Mouse (Mus musculus) C2C12 (cell line): ENCODE measurements around the gene 3110009E18Rik. TPM values are rescaled to one million over a fixed set of nuclear protein-coding genes. Genes with fewer than 3 reads are reported as not detected.

Experiments used
- H3K27me3 ChIP-seq: one replicate; pipeline ENCODE4 v1.6.1; 2011; ENCODE audit not compliant: control insufficient read depth, insufficient read depth, insufficient read length
- H3K36me3 ChIP-seq: one replicate; pipeline ENCODE4 v1.6.1; 2011; ENCODE audit not compliant: control insufficient read depth, insufficient read depth
- H3K4me3 ChIP-seq: one replicate; pipeline ENCODE4 v1.5.1; 2011; ENCODE audit warnings: mild to moderate bottlenecking, control low read depth; ENCODE audit not compliant: poor library complexity, insufficient read depth, severe bottlenecking
- H3K79me2 ChIP-seq: one replicate; pipeline ENCODE4 v1.6.1; 2011; ENCODE audit not compliant: control insufficient read depth, insufficient read depth
- H3K79me3 ChIP-seq: one replicate; pipeline ENCODE4 v1.6.1; 2011; ENCODE audit warnings: low read depth, control low read depth
- H3ac ChIP-seq: one replicate; pipeline ENCODE3; 2011; ENCODE audit warnings: low read depth; ENCODE audit not compliant: control insufficient read depth, insufficient read length
- CEBPB ChIP-seq: IDR thresholded peaks from one replicate; pipeline ENCODE4 v1.6.1; 2011; ENCODE audit warnings: low read depth, mild to moderate bottlenecking, control low read depth, moderate library complexity
- CTCF ChIP-seq: IDR thresholded peaks from one replicate; pipeline ENCODE4 v1.5.1; 2011; ENCODE audit not compliant: control insufficient read depth, insufficient read depth, insufficient read length
- FOSL1 ChIP-seq: IDR thresholded peaks from one replicate; pipeline ENCODE4 v1.8.0; 2011; ENCODE audit warnings: mild to moderate bottlenecking, low read length; ENCODE audit not compliant: poor library complexity, insufficient read depth, severe bottlenecking
- MAX ChIP-seq: IDR thresholded peaks from one replicate; pipeline ENCODE4 v1.6.1; 2011; ENCODE audit warnings: mild to moderate bottlenecking, control low read depth
- MYOD1 ChIP-seq: IDR thresholded peaks from one replicate; pipeline ENCODE4 v1.6.1; 2011; ENCODE audit warnings: low read depth; ENCODE audit not compliant: control insufficient read depth, insufficient read length
- MYOG ChIP-seq: IDR thresholded peaks from one replicate; pipeline ENCODE4 v1.6.1; 2011; ENCODE audit not compliant: control insufficient read depth, insufficient read length; ENCODE audit errors: extremely low read depth
- USF1 ChIP-seq: IDR thresholded peaks from one replicate; pipeline ENCODE4 v1.6.1; 2011; ENCODE audit warnings: low read depth, mild to moderate bottlenecking, control low read depth, moderate library complexity
- polyA plus RNA-seq: library from polyadenylated mRNA; unstranded; fragments of >200 nt; fragmentation: generic; extraction: Trizol; gene quantifications from one replicate; pipeline ENCODE4 v1.2.1, GENCODE M21; 2012; ENCODE audit warnings: missing spikeins

The 3110009E18Rik gene
- polyA plus RNA-seq, 1 experiment, result 19.8 TPM

DNA sequence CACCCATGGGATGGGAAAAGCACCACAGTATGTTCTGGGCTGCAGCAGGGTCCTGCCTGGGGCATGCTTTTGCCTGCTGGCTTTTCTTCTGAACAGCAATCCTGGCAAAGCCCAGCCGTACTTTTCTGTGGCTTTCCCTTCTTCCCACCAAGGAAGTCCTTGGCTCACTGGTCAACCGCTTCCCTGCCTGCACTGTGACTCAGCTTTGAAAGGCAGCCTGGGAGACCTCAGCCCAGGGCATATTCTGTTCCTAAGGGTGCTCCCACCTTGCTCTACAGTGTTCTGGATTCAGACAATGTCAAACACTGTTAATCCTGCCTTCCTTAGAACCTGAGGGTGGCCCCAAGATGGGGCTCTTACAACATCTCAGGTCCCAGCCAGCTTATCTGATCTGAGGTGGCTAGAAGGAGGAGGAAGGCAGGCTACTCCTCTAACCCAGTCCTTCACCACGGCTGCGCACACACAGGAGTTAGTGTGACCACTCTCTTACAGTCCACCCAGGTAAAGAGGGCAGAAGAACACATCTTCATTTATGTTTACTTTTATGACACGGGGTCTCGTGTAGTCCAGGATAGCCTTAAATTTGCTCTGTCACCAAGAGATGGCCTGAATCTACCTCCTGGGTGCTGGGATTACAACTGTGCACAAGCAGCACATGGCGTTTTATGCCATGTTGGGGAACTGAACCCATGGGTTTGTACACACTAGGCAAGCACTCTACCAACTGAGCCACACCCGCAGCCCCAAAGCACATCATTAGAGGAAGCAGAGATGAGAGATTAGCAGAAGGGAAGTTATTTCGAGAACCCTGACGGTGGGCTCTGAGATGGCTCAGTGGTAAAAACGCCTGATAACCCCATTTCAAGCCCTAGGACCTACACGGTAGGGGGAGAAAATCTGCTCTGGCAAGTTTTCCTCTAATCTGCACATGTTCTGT, 8.5 kb upstream of the 3110009E18Rik start:
- Histone ChIP-seq H3K27me3 (no peaks in the 10 kb centered on the region), H3K36me3 (peaks cover 35% of the 10 kb centered on the region), H3K79me3 (no peaks in the 10 kb centered on the region), H3ac (no peak overlapping the region), H3K4me3 (no peak overlapping the region), H3K79me2 (peaks cover 1% of the 10 kb centered on the region)
- no peak for TF ChIP-seq USF1
- no peak for TF ChIP-seq MAX
- no peak for TF ChIP-seq FOSL1
- TF ChIP-seq CTCF, result no peak
- no peak for TF ChIP-seq MYOG
- TF ChIP-seq MYOD1, result no peak
- no peak for TF ChIP-seq CEBPB

GRCm38 (mm10) chr1:120115671-120116081, 5.3 kb upstream of the 3110009E18Rik start:
- Histone ChIP-seq H3K79me2 (peaks cover 33% of the 10 kb centered on the region), H3K27me3 (no peaks in the 10 kb centered on the region), H3K79me3 (peaks cover 13% of the 10 kb centered on the region), H3K36me3 (peaks cover 46% of the 10 kb centered on the region), H3ac (no peak overlapping the region), H3K4me3 (no peak overlapping the region)
- TF ChIP-seq MAX, result no peak
- TF ChIP-seq MYOD1, result no peak
- TF ChIP-seq CEBPB, result no peak
- TF ChIP-seq USF1, result no peak
- TF ChIP-seq MYOG, result no peak
- no peak for TF ChIP-seq CTCF
- no peak for TF ChIP-seq FOSL1

- H3K79me2 ChIP-seq, result peaks cover 33% of the 10 kb centered on the region
- H3K4me3 ChIP-seq, result no peak overlapping the region
- peaks cover 46% of the 10 kb centered on the region for H3K36me3 ChIP-seq
- no peak overlapping the region for H3ac ChIP-seq
- H3K27me3 ChIP-seq, result no peaks in the 10 kb centered on the region
- TF ChIP-seq MYOD1 (no peak), CTCF (no peak), CEBPB (no peak), MAX (no peak), USF1 (no peak), MYOG (no peak), FOSL1 (no peak)
- H3K79me3 ChIP-seq, result peaks cover 13% of the 10 kb centered on the region
These were observed 4.9 kb upstream of the 3110009E18Rik start for GRCm38 (mm10) chr1:120116106-120116505.

DNA sequence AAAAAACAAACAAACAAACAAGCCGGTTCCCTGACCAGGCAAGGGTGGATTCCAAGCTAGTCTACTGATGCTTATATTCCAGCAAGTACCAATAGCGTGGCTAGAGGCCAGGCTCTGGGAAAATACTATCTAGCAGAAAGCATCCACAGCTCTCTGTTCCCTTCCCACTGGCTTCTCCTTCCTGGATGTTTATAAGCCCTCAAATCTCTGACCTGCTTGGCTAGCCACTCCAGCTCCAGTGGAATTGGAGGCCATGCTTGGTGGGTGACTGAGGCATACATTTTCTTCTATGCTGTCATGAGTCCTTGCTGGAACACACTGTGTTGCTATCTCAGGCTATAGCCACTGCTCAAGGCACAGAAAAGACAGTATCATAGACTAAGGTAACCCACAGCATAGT, 2.1 kb upstream of the 3110009E18Rik start:
- TF ChIP-seq USF1, result no peak
- no peak for TF ChIP-seq MYOD1
- TF ChIP-seq MYOG, result no peak
- TF ChIP-seq FOSL1, result no peak
- TF ChIP-seq CTCF, result no peak
- TF ChIP-seq MAX, result no peak
- TF ChIP-seq CEBPB, result no peak
- Histone ChIP-seq H3K27me3 (no peaks in the 10 kb centered on the region), H3K4me3 (no peak overlapping the region), H3K79me2 (peaks cover 44% of the 10 kb centered on the region), H3ac (no peak overlapping the region), H3K36me3 (peaks cover 37% of the 10 kb centered on the region), H3K79me3 (peaks cover 13% of the 10 kb centered on the region)

DNA sequence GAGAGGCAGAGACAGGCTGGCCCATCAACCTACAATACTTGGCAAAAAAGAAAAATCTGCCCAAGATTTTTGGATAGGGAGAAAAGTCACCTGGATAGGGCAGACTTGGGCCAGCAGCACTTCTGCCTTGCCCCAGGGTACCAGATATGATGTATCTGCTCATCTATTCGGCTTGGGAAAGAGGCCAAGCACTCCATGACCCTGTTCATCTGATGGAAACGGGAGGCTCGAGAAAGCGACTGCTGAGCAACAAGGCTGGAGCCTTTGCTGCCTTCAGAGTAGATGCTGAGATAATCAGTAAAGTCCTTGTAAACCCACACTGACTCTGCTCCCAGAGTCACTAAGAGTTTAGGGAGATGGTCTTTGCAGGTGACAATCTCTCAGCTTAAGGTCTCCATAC, 1.6 kb upstream of the 3110009E18Rik start:
- no peak for TF ChIP-seq MYOD1
- no peak for TF ChIP-seq FOSL1
- TF ChIP-seq MYOG, result no peak
- no peak for TF ChIP-seq USF1
- TF ChIP-seq CTCF, result no peak
- TF ChIP-seq CEBPB, result no peak
- no peak for TF ChIP-seq MAX
- H3K4me3 ChIP-seq, result no peak overlapping the region
- peaks cover 13% of the 10 kb centered on the region for H3K79me3 ChIP-seq
- peaks cover 44% of the 10 kb centered on the region for H3K79me2 ChIP-seq
- H3K36me3 ChIP-seq, result peaks cover 31% of the 10 kb centered on the region
- H3K27me3 ChIP-seq, result no peaks in the 10 kb centered on the region
- H3ac ChIP-seq, result no peak overlapping the region
